Mouse (Mus musculus) lung, embryonic 14.5 days (tissue): ENCODE results near the gene Cbx7. TPM values are rescaled to one million over a fixed set of nuclear protein-coding genes. Genes with fewer than 3 reads are reported as not detected.

Experiments used
- ATAC-seq: fragments of 200-750 bp; cut with Nextera tagmentation; 2 replicates; pipeline ENCODE4 v1.8.0; 2017; ENCODE audit warnings: mild to moderate bottlenecking, moderate TSS enrichment, moderate library complexity; ENCODE audit not compliant: insufficient read depth
- DNase-seq: peaks from one replicate; pipeline ENCODE4 v3.0.0-alpha.2; 2015
- H3K27ac ChIP-seq: fragments of 300-500 bp; sonication (generic); 2 replicates; pipeline ENCODE4 v1.5.1; 2014; ENCODE audit warnings: low read depth, mild to moderate bottlenecking, moderate library complexity
- H3K27me3 ChIP-seq: fragments of 300-500 bp; sonication (generic); 2 replicates; pipeline ENCODE4 v1.6.1; 2014; ENCODE audit warnings: low read length, control low read depth; ENCODE audit not compliant: insufficient read depth
- H3K36me3 ChIP-seq: fragments of 300-500 bp; sonication (generic); 2 replicates; pipeline ENCODE4 v1.6.1; 2014; ENCODE audit warnings: control low read depth; ENCODE audit not compliant: insufficient read depth
- H3K4me1 ChIP-seq: fragments of 300-500 bp; sonication (generic); 2 replicates; pipeline ENCODE4 v1.6.1; 2014; ENCODE audit warnings: antibody characterized with exemption, control low read depth; ENCODE audit not compliant: insufficient read depth
- H3K4me2 ChIP-seq: fragments of 300-500 bp; sonication (generic); 2 replicates; pipeline ENCODE4 v1.6.1; 2014; ENCODE audit warnings: mild to moderate bottlenecking
- H3K4me3 ChIP-seq: fragments of 300-500 bp; sonication (generic); 2 replicates; pipeline ENCODE4 v1.5.1; 2014; ENCODE audit warnings: low read depth, low read length
- H3K9ac ChIP-seq: fragments of 300-500 bp; sonication (generic); 2 replicates; pipeline ENCODE4 v1.6.1; 2014
- H3K9me3 ChIP-seq: fragments of 300-500 bp; sonication (generic); 2 replicates; pipeline ENCODE4 v1.6.1; 2016; ENCODE audit warnings: low read depth, low read length, control low read depth
- CTCF ChIP-seq: IDR thresholded peaks from 2 replicates; pipeline ENCODE4 v1.5.1; 2016; ENCODE audit warnings: antibody characterized with exemption, low read depth
- whole genome bisulfite sequencing: fragments of 180-500 bp; shearing (Covaris S2); extraction: QIAGEN DNeasy Blood & Tissue Kit; methylation state at CpG from one replicate; pipeline ENCODE4 v1.1.7; 2014; 5-methylcytosine and 5-hydroxymethylcytosine counted together
- polyA plus RNA-seq: library from polyadenylated mRNA; unstranded; fragments of >200 nt; fragmentation: Nextera tagmentation; extraction: Ambion mirVana; gene quantifications from 2 replicates; pipeline ENCODE4 v1.2.1, GENCODE M21; 2014

Cbx7 gene
- 2.3 TPM in 2 replicates for polyA plus RNA-seq

- 90% methylated on average over 11 of the region's 11 CpGs for WGBS
- H3K4me2 ChIP-seq: no peak within 1 kb of the TSS
Observed at GRCm38 (mm10) chr15:79970940-79971339, at the start of gene Cbx7. Cbx7 (minus strand) TSS chr15:79971119.

GRCm38 (mm10) chr15:80020516-80020915 lies 49.6 kb upstream of the Cbx7 start:
- DNase-seq (no peak), ATAC-seq (no peak)
- no peaks in the 10 kb centered on the region for H3K9me3 ChIP-seq
- H3K4me3 ChIP-seq: no peak overlapping the region
- H3K9ac ChIP-seq: no peak overlapping the region
- 0 out of 2 replicates have a peak, but pooled peaks cover 2% of the 10 kb centered on the region for H3K4me1 ChIP-seq
- whole genome bisulfite sequencing: 40% methylated on average over 4 of the region's 4 CpGs
- TF ChIP-seq CTCF: no peak
- H3K27ac ChIP-seq: 0 out of 2 replicates have a peak overlapping the region, but pooled peaks have one; percentile 18
- no peak overlapping the region for H3K4me2 ChIP-seq
- H3K36me3 ChIP-seq: no peaks in the 10 kb centered on the region
- H3K27me3 ChIP-seq: peaks cover 7% of the 10 kb centered on the region; the same call in 1 of the 2 replicates

More at GRCm38 (mm10) chr15:79970940-79971339, at the start of gene Cbx7:
- H3K9me3 ChIP-seq: no peaks in the 10 kb centered on the region
- no peak within 1 kb of the TSS for H3K9ac ChIP-seq
- no peak within 1 kb of the TSS for H3K27ac ChIP-seq
- ATAC-seq (no peak), DNase-seq (no peak)
- no peak for TF ChIP-seq CTCF
- no peaks in the 10 kb centered on the region for H3K4me1 ChIP-seq
- no peaks in the 10 kb centered on the region for H3K36me3 ChIP-seq
- H3K4me3 ChIP-seq: no peak within 1 kb of the TSS
- no peaks in the 10 kb centered on the region for H3K27me3 ChIP-seq

- 37% methylated on average over 4 of the region's 4 CpGs for WGBS
- Histone ChIP-seq H3K27ac (no peak overlapping the region; the same call in 1 of the 2 replicates), H3K36me3 (no peaks in the 10 kb centered on the region), H3K4me3 (no peak overlapping the region), H3K27me3 (peaks cover 16% of the 10 kb centered on the region), H3K9ac (no peak overlapping the region), H3K9me3 (no peaks in the 10 kb centered on the region), H3K4me2 (no peak overlapping the region), H3K4me1 (peaks cover 4% of the 10 kb centered on the region; the same call in 1 of the 2 replicates)
- no peak for TF ChIP-seq CTCF
- DNase-seq: no peak
- no peak; the same call in 1 of the 2 replicates for ATAC-seq
Observed at GRCm38 (mm10) chr15:80019625-80020024, 48.7 kb upstream of the Cbx7 start.

- Histone ChIP-seq H3K27ac (peak overlapping the region; percentile 7; the same call in 1 of the 2 replicates), H3K9me3 (no peaks in the 10 kb centered on the region), H3K4me2 (no peak overlapping the region), H3K36me3 (no peaks in the 10 kb centered on the region), H3K27me3 (peaks cover 20% of the 10 kb centered on the region), H3K4me1 (peaks cover 4% of the 10 kb centered on the region; the same call in 1 of the 2 replicates), H3K9ac (no peak overlapping the region), H3K4me3 (no peak overlapping the region)
- DNase-seq (no peak), ATAC-seq (no peak)
- no peak for TF ChIP-seq CTCF
- 68% methylated on average over 7 of the region's 7 CpGs for WGBS
Observed at GRCm38 (mm10) chr15:80019220-80019619, 48.3 kb upstream of the Cbx7 start.

GRCm38 (mm10) chr15:80016563-80017301 lies 45.8 kb upstream of the Cbx7 start:
- DNase-seq (no peak), ATAC-seq (no peak)
- Histone ChIP-seq H3K36me3 (no peaks in the 10 kb centered on the region), H3K4me2 (no peak overlapping the region), H3K9ac (no peak overlapping the region), H3K4me1 (peaks cover 4% of the 10 kb centered on the region; the same call in 1 of the 2 replicates), H3K27me3 (peaks cover 45% of the 10 kb centered on the region), H3K27ac (no peak overlapping the region), H3K4me3 (no peak overlapping the region), H3K9me3 (no peaks in the 10 kb centered on the region)
- WGBS: 75% methylated on average over 9 of the region's 9 CpGs
- TF ChIP-seq CTCF: 0 out of 2 replicates have a peak, but pooled peaks have one; percentile 6

GRCm38 (mm10) chr15:80015211-80015952 lies 44.5 kb upstream of the Cbx7 start:
- Histone ChIP-seq H3K4me2 (peak overlapping the region; percentile 94; the same call in 1 of the 2 replicates), H3K9ac (no peak overlapping the region)
- no peak for ATAC-seq

More at GRCm38 (mm10) chr15:80015211-80015952, 44.5 kb upstream of the Cbx7 start:
- WGBS: 60% methylated on average over 7 of the region's 7 CpGs
- peaks cover 4% of the 10 kb centered on the region; the same call in 1 of the 2 replicates for H3K4me1 ChIP-seq
- no peak overlapping the region for H3K27ac ChIP-seq
- DNase-seq: no peak
- H3K9me3 ChIP-seq: no peaks in the 10 kb centered on the region
- no peaks in the 10 kb centered on the region for H3K36me3 ChIP-seq
- H3K27me3 ChIP-seq: peaks cover 58% of the 10 kb centered on the region
- no peak for TF ChIP-seq CTCF
- H3K4me3 ChIP-seq: no peak overlapping the region
